Mouse (Mus musculus) lung, embryonic 16.5 days (tissue): ENCODE results near the gene Slc24a4. TPM values are rescaled to one million over a fixed set of nuclear protein-coding genes. Genes with fewer than 3 reads are reported as not detected.
"Not testable (repeated sequence)": the region's sequence is repeated elsewhere in the genome, so short reads cannot be mapped to it uniquely, and the experiment has no call there.

Experiments used
- ATAC-seq: fragments of 200-750 bp; cut with Nextera tagmentation; 2 replicates; pipeline ENCODE4 v1.8.0; 2017; ENCODE audit warnings: low read depth, mild to moderate bottlenecking, moderate library complexity
- H3K27ac ChIP-seq: fragments of 300-500 bp; sonication (generic); 2 replicates; pipeline ENCODE4 v1.5.1; 2014; ENCODE audit warnings: mild to moderate bottlenecking, control low read depth, low read length
- H3K27me3 ChIP-seq: fragments of 300-500 bp; sonication (generic); 2 replicates; pipeline ENCODE4 v1.6.1; 2014; ENCODE audit warnings: low read depth, low read length, mixed read lengths; ENCODE audit not compliant: control insufficient read depth, insufficient read depth
- H3K36me3 ChIP-seq: fragments of 300-500 bp; sonication (generic); 2 replicates; pipeline ENCODE4 v1.6.1; 2014; ENCODE audit warnings: low read length; ENCODE audit not compliant: control insufficient read depth, insufficient read depth
- H3K4me1 ChIP-seq: fragments of 300-500 bp; sonication (generic); replicated peaks from 2 replicates; pipeline ENCODE4 v1.6.1; 2014; ENCODE audit warnings: low read length, mixed read lengths; ENCODE audit not compliant: control insufficient read depth, insufficient read depth
- H3K4me2 ChIP-seq: fragments of 300-500 bp; sonication (generic); 2 replicates; pipeline ENCODE4 v1.6.1; 2014; ENCODE audit warnings: low read depth, low read length, control low read depth
- H3K4me3 ChIP-seq: fragments of 300-500 bp; sonication (generic); 2 replicates; pipeline ENCODE4 v1.5.1; 2014; ENCODE audit warnings: mild to moderate bottlenecking, low read length, control low read depth
- H3K9ac ChIP-seq: fragments of 300-500 bp; sonication (generic); 2 replicates; pipeline ENCODE4 v1.6.1; 2014; ENCODE audit warnings: low read length, control low read depth
- H3K9me3 ChIP-seq: fragments of 300-500 bp; sonication (generic); 2 replicates; pipeline ENCODE4 v1.6.1; 2016; ENCODE audit warnings: low read length; ENCODE audit not compliant: control insufficient read depth
- WGBS: fragments of 180-500 bp; shearing (Covaris S2); extraction: QIAGEN DNeasy Blood & Tissue Kit; methylation state at CpG from one replicate; pipeline ENCODE4 v1.1.7; 2014; 5-methylcytosine and 5-hydroxymethylcytosine counted together
- polyA plus RNA-seq: library from polyadenylated mRNA; unstranded; fragments of >200 nt; fragmentation: Nextera tagmentation; extraction: Ambion mirVana; gene quantifications from 2 replicates; pipeline ENCODE4 v1.2.1, GENCODE M21; 2015

Slc24a4 gene
- polyA plus RNA-seq, 1 experiment from 2014 or later: 3.1 TPM

GRCm38 (mm10) chr12:102270776-102271405, 142.4 kb downstream of the Slc24a4 start:
- H3K9ac ChIP-seq: no peak overlapping the region
- WGBS: 79% methylated on average over 6 of the region's 6 CpGs
- peaks cover 3% of the 10 kb centered on the region; the same call in 1 of the 2 replicates for H3K4me1 ChIP-seq
- H3K4me3 ChIP-seq: no peak overlapping the region
- H3K27me3 ChIP-seq: no peaks in the 10 kb centered on the region
- H3K36me3 ChIP-seq: no peaks in the 10 kb centered on the region
- no peaks in the 10 kb centered on the region for H3K9me3 ChIP-seq
- no peak for ATAC-seq
- no peak overlapping the region for H3K27ac ChIP-seq
- H3K4me2 ChIP-seq: no peak overlapping the region

- peaks cover 7% of the 10 kb centered on the region; the same call in 1 of the 2 replicates for H3K4me1 ChIP-seq
- ATAC-seq: no peak
- 64% methylated on average over 4 of the region's 4 CpGs for WGBS
- H3K27me3 ChIP-seq: no peaks in the 10 kb centered on the region
- no peak overlapping the region for H3K4me2 ChIP-seq
- H3K27ac ChIP-seq: no peak overlapping the region
- H3K9me3 ChIP-seq: no peaks in the 10 kb centered on the region
- no peak overlapping the region for H3K4me3 ChIP-seq
- H3K36me3 ChIP-seq: no peaks in the 10 kb centered on the region
- no peak overlapping the region for H3K9ac ChIP-seq
Observed at GRCm38 (mm10) chr12:102271447-102271846, 142.9 kb downstream of the Slc24a4 start.

GRCm38 (mm10) chr12:102275833-102276443, 147.4 kb downstream of the Slc24a4 start:
- Histone ChIP-seq H3K27me3 (no peaks in the 10 kb centered on the region; the same call in 1 of the 2 replicates), H3K4me3 (no peak overlapping the region), H3K27ac (peak overlapping the region; percentile 65; the same call in 1 of the 2 replicates), H3K4me1 (peaks cover 10% of the 10 kb centered on the region; the same call in 1 of the 2 replicates), H3K4me2 (no peak overlapping the region), H3K36me3 (no peaks in the 10 kb centered on the region), H3K9me3 (peaks cover 3% of the 10 kb centered on the region), H3K9ac (no peak overlapping the region)
- 26% methylated on average over 7 of the region's 7 CpGs for WGBS
- peak; percentile 79 for ATAC-seq

- ATAC-seq, H3K4me2 ChIP-seq, H3K27ac ChIP-seq, H3K4me3 ChIP-seq, H3K9ac ChIP-seq, H3K9me3 ChIP-seq, H3K36me3 ChIP-seq, H3K27me3 ChIP-seq: not testable (repeated sequence)
- H3K4me1 ChIP-seq: peaks cover 23% of the 10 kb centered on the region
- WGBS: 44% methylated on average over 4 of the region's 4 CpGs
Observed at GRCm38 (mm10) chr12:102280290-102280689, 151.8 kb downstream of the Slc24a4 start.

GRCm38 (mm10) chr12:102280867-102281503, 152.5 kb downstream of the Slc24a4 start:
- Histone ChIP-seq H3K9me3 (peaks cover 3% of the 10 kb centered on the region), H3K27ac (no peak overlapping the region), H3K36me3 (no peaks in the 10 kb centered on the region), H3K4me3 (no peak overlapping the region), H3K4me1 (peaks cover 26% of the 10 kb centered on the region), H3K4me2 (no peak overlapping the region), H3K9ac (no peak overlapping the region), H3K27me3 (no peaks in the 10 kb centered on the region; the same call in 1 of the 2 replicates)
- ATAC-seq: no peak
- 65% methylated on average over 7 of the region's 7 CpGs for WGBS

GRCm38 (mm10) chr12:102282126-102282525, 153.6 kb downstream of the Slc24a4 start:
- no peak overlapping the region for H3K27ac ChIP-seq
- H3K4me1 ChIP-seq: peaks cover 29% of the 10 kb centered on the region
- no peak overlapping the region for H3K9ac ChIP-seq
- no peak for ATAC-seq
- no peak overlapping the region for H3K4me3 ChIP-seq
- WGBS: 55% methylated on average over 2 of the region's 2 CpGs
- peaks cover 3% of the 10 kb centered on the region for H3K9me3 ChIP-seq
- no peaks in the 10 kb centered on the region for H3K36me3 ChIP-seq
- H3K4me2 ChIP-seq: peak overlapping the region; percentile 94; the same call in 1 of the 2 replicates
- no peaks in the 10 kb centered on the region; the same call in 1 of the 2 replicates for H3K27me3 ChIP-seq

GRCm38 (mm10) chr12:102282763-102283482, 154.4 kb downstream of the Slc24a4 start, which contains the start of gene Rin3:
TSS of gene Rin3 (plus strand) at chr12:102283048.
- Histone ChIP-seq H3K4me3 (peak within 1 kb of the TSS; percentile 71), H3K4me1 (peaks cover 37% of the 10 kb centered on the region), H3K9me3 (peaks cover 3% of the 10 kb centered on the region), H3K27ac (peak within 1 kb of the TSS; percentile 86), H3K36me3 (no peaks in the 10 kb centered on the region), H3K4me2 (peak within 1 kb of the TSS; percentile 94), H3K9ac (peak within 1 kb of the TSS; percentile 90), H3K27me3 (no peaks in the 10 kb centered on the region; the same call in 1 of the 2 replicates)
- WGBS: under 1% methylated on average over 70 of the region's 75 CpGs
- ATAC-seq: peak; percentile 75

- peak overlapping the region; percentile 86 for H3K27ac ChIP-seq
- H3K9me3 ChIP-seq: peaks cover under 1% of the 10 kb centered on the region; the same call in 1 of the 2 replicates
- peak; percentile 62 for ATAC-seq
- peaks cover 43% of the 10 kb centered on the region for H3K4me1 ChIP-seq
- H3K36me3 ChIP-seq: no peaks in the 10 kb centered on the region
- 1% methylated on average over 23 of the region's 24 CpGs for WGBS
- H3K4me2 ChIP-seq: peak overlapping the region; percentile 94
- H3K4me3 ChIP-seq: peak overlapping the region; percentile 71
- peak overlapping the region; percentile 90 for H3K9ac ChIP-seq
- H3K27me3 ChIP-seq: no peaks in the 10 kb centered on the region; the same call in 1 of the 2 replicates
Observed at GRCm38 (mm10) chr12:102283483-102284266, 155.1 kb downstream of the Slc24a4 start.
